Comparison of ENCODE assay signal across 11 mouse cellular contexts in genomic region chr2:92387646-92388045, GRCm38 (mm10). TPM values are rescaled to one million over a fixed set of nuclear protein-coding genes. Genes with fewer than 3 reads are reported as not detected.
DNase-seq lines count a peak whose midpoint lies in the region; ATAC-seq lines count a peak whose summit lies in the region.
"Had no signal": no experiment of that assay in that cellular context is flagged by ENCODE, and none has a peak within 500 bp of the region (broad histone marks: within the 10 kb centered on the region; RNA-seq: fewer than 3 reads in every experiment).

No protein-coding gene starts in this region.

- no peaks in the 10 kb centered on the region for H3K9me3 ChIP-seq in neural tube, embryonic 11.5 days (ENCODE audit: control insufficient read depth, low read length)
- no peaks in the 10 kb centered on the region for H3K9me3 ChIP-seq in limb, embryonic 13.5 days
- no peaks in the 10 kb centered on the region for H3K9me3 ChIP-seq in stomach, embryonic 15.5 days
- H3K9me3 ChIP-seq: liver, embryonic 15.5 days had no signal

- H3K27ac ChIP-seq in neural tube, embryonic 11.5 days (ENCODE audit: low read depth, low read length), result no peak overlapping the region
- no peak overlapping the region for H3K27ac ChIP-seq in limb, embryonic 13.5 days
- no peak overlapping the region for H3K27ac ChIP-seq in stomach, embryonic 15.5 days
- H3K27ac ChIP-seq: liver, embryonic 15.5 days had no signal

- 0 out of 2 replicates have a peak overlapping the region, but pooled peaks have one; percentile 70 for H3K4me3 ChIP-seq in neural tube, embryonic 11.5 days (ENCODE audit: low read depth, low read length)
- peak overlapping the region; percentile 73 for H3K4me3 ChIP-seq in limb, embryonic 13.5 days
- H3K4me3 ChIP-seq in stomach, embryonic 15.5 days (replicated peaks), result no peak overlapping the region
- H3K4me3 ChIP-seq: liver, embryonic 15.5 days had no signal

- WGBS in neural tube, embryonic 11.5 days, result 84% methylated on average over 4 of the region's 4 CpGs
- 88% methylated on average over 4 of the region's 4 CpGs for WGBS in limb, embryonic 13.5 days
- WGBS in stomach, embryonic 15.5 days, result 84% methylated on average over 4 of the region's 4 CpGs

- peak overlapping the region; percentile 89 for H3K4me2 ChIP-seq in neural tube, embryonic 11.5 days (ENCODE audit: low read depth)
- peak overlapping the region; percentile 91 for H3K4me2 ChIP-seq in limb, embryonic 13.5 days (replicated peaks)
- H3K4me2 ChIP-seq in stomach, embryonic 15.5 days, result peak overlapping the region; percentile 65; the same call in 1 of the 2 replicates
- H3K4me2 ChIP-seq: liver, embryonic 15.5 days had no signal

- H3K36me3 ChIP-seq in neural tube, embryonic 11.5 days (ENCODE audit: control insufficient read depth, insufficient read depth, low read length), result peaks cover 14% of the 10 kb centered on the region
- H3K36me3 ChIP-seq in limb, embryonic 13.5 days, result peaks cover 47% of the 10 kb centered on the region
- peaks cover 14% of the 10 kb centered on the region; the same call in 1 of the 2 replicates for H3K36me3 ChIP-seq in stomach, embryonic 15.5 days
- H3K36me3 ChIP-seq: liver, embryonic 15.5 days had no signal

- H3K27me3 ChIP-seq in neural tube, embryonic 11.5 days (ENCODE audit: control insufficient read depth, insufficient read depth, low read length), result no peaks in the 10 kb centered on the region
- no peaks in the 10 kb centered on the region for H3K27me3 ChIP-seq in limb, embryonic 13.5 days
- no peaks in the 10 kb centered on the region for H3K27me3 ChIP-seq in stomach, embryonic 15.5 days (replicated peaks)

- no peak for ATAC-seq in neural tube, embryonic 11.5 days (ENCODE audit: insufficient read depth, low FRiP score, low TSS enrichment)
- ATAC-seq in limb, embryonic 13.5 days (ENCODE audit: low FRiP score, low read depth), result no peak
- no peak for ATAC-seq in stomach, embryonic 15.5 days (ENCODE audit: insufficient read depth, low FRiP score, low read depth)

- peaks cover 43% of the 10 kb centered on the region for H3K4me1 ChIP-seq in neural tube, embryonic 11.5 days (ENCODE audit: control insufficient read depth, insufficient read depth, low read length)
- peaks cover 42% of the 10 kb centered on the region for H3K4me1 ChIP-seq in limb, embryonic 13.5 days
- H3K4me1 ChIP-seq in stomach, embryonic 15.5 days, result peaks cover 45% of the 10 kb centered on the region

- peak; percentile 71 for DNase-seq in cerebellum, adult 11-12 months
- no peak for DNase-seq in cerebellum, adult 18-20 months
- DNase-seq in neural tube, embryonic 11.5 days (ENCODE audit: low spot score), result no peak
- DNase-seq in neural tube, embryonic 10.5 days (ENCODE audit: extremely low spot score, low spot score), result no peak
- DNase-seq in urinary bladder, postnatal 25 days (ENCODE audit: low spot score), result no peak
- DNase-seq in thymus, adult 18-20 months, result no peak
- DNase-seq: gastrocnemius, postnatal 14 days; kidney, adult 11 months had no signal

- H3K9ac ChIP-seq in neural tube, embryonic 11.5 days (ENCODE audit: low read length), result peak overlapping the region; percentile 84; the same call in 1 of the 2 replicates
- peak overlapping the region; percentile 80; the same call in 1 of the 2 replicates for H3K9ac ChIP-seq in limb, embryonic 13.5 days
- H3K9ac ChIP-seq in stomach, embryonic 15.5 days, result no peak overlapping the region
- H3K9ac ChIP-seq: liver, embryonic 15.5 days had no signal

RNA-seq across cellular contexts. Expression of gene 1700029I15Rik, which starts 5.3 kb away (rescaled TPM):
- polyA plus RNA-seq in neural tube, embryonic 11.5 days (2014; fragmentation: Nextera tagmentation; extraction: Ambion mirVana), result 1.0 and 3.1 TPM in 2 replicates
- 2.3 and 4.8 TPM in 2 replicates for polyA plus RNA-seq in limb, embryonic 13.5 days (2015; fragmentation: Nextera tagmentation; extraction: Ambion mirVana)
- polyA plus RNA-seq in stomach, embryonic 15.5 days (2015; fragmentation: Nextera tagmentation; extraction: Ambion mirVana), result 3.4 and 4.0 TPM in 2 replicates

RNA-seq across cellular contexts. Expression of gene Large2, which starts 13.0 kb away (rescaled TPM):
- 3.0 and 4.9 TPM in 2 replicates for polyA plus RNA-seq in neural tube, embryonic 11.5 days (2014; fragmentation: Nextera tagmentation; extraction: Ambion mirVana)
- 11.9 and 13.3 TPM in 2 replicates for polyA plus RNA-seq in limb, embryonic 13.5 days (2015; fragmentation: Nextera tagmentation; extraction: Ambion mirVana)
- 13.4 and 13.9 TPM in 2 replicates for polyA plus RNA-seq in stomach, embryonic 15.5 days (2015; fragmentation: Nextera tagmentation; extraction: Ambion mirVana)

RNA-seq across cellular contexts. Expression of gene Pex16, which starts 13.2 kb away (rescaled TPM):
- 21.5 and 22.4 TPM in 2 replicates for polyA plus RNA-seq in neural tube, embryonic 11.5 days (2014; fragmentation: Nextera tagmentation; extraction: Ambion mirVana)
- polyA plus RNA-seq in limb, embryonic 13.5 days (2015; fragmentation: Nextera tagmentation; extraction: Ambion mirVana), result 18.6 and 20.6 TPM in 2 replicates
- polyA plus RNA-seq in stomach, embryonic 15.5 days (2015; fragmentation: Nextera tagmentation; extraction: Ambion mirVana), result 28.0 and 28.6 TPM in 2 replicates

RNA-seq across cellular contexts. Expression of gene Mapk8ip1, which starts 13.4 kb away (rescaled TPM):
- 39.1 and 44.2 TPM in 2 replicates for polyA plus RNA-seq in neural tube, embryonic 11.5 days (2014; fragmentation: Nextera tagmentation; extraction: Ambion mirVana)
- 27.6 and 28.9 TPM in 2 replicates for polyA plus RNA-seq in limb, embryonic 13.5 days (2015; fragmentation: Nextera tagmentation; extraction: Ambion mirVana)
- polyA plus RNA-seq in stomach, embryonic 15.5 days (2015; fragmentation: Nextera tagmentation; extraction: Ambion mirVana), result 23.4 and 24.6 TPM in 2 replicates

RNA-seq across cellular contexts. Expression of gene Cry2, which starts 46.2 kb away (rescaled TPM):
- polyA plus RNA-seq in neural tube, embryonic 11.5 days (2014; fragmentation: Nextera tagmentation; extraction: Ambion mirVana), result 21.4 and 22.3 TPM in 2 replicates
- polyA plus RNA-seq in limb, embryonic 13.5 days (2015; fragmentation: Nextera tagmentation; extraction: Ambion mirVana), result 31.0 and 34.9 TPM in 2 replicates
- 19.2 and 23.6 TPM in 2 replicates for polyA plus RNA-seq in stomach, embryonic 15.5 days (2015; fragmentation: Nextera tagmentation; extraction: Ambion mirVana)
